Comparison of ENCODE assay signal across 14 mouse cellular contexts in the genomic region with DNA sequence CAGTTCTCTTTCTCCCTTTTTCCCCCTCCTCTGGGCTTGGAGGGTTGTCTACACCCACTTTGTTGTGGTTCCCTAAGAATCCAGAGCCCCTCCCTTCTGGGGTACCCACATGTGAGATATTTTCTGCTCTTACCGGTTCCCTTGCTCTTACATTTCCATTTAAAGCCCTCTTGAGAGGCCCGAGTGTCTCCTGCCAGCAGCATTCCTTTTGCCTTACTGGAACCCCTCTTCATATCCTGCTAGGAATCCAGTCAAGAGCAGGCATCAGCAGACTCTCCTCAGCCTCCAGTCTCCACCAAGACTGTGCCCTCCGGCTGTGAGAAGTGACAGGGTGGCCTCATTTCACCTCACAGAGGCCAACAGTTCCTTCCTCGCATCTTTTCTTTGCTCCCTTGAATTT. TPM values are rescaled to one million over a fixed set of nuclear protein-coding genes. Genes with fewer than 3 reads are reported as not detected.
DNase-seq lines count a peak whose midpoint lies in the region; ATAC-seq and TF ChIP-seq lines count a peak whose summit lies in the region.
"Had no signal": no experiment of that assay in that cellular context is flagged by ENCODE, and none has a peak within 500 bp of the region (broad histone marks: within the 10 kb centered on the region; RNA-seq: fewer than 3 reads in every experiment).

No protein-coding gene starts in this region.

- no peak for ATAC-seq in forebrain, embryonic 15.5 days (replicated peaks)
- ATAC-seq: hindbrain, embryonic 16.5 days; Patski had no signal

- H3K9ac ChIP-seq in forebrain, embryonic 15.5 days (replicated peaks) = no peak overlapping the region

- peak overlapping the region; percentile 94 for H3K27ac ChIP-seq in embryonic fibroblast, embryonic 13.5 days (ENCODE audit: insufficient read depth, low read length)
- H3K27ac ChIP-seq in forebrain, embryonic 15.5 days (replicated peaks) = no peak overlapping the region

- no peak overlapping the region for H3K4me3 ChIP-seq in embryonic fibroblast, embryonic 13.5 days (ENCODE audit: insufficient read depth, low read length)
- no peak overlapping the region for H3K4me3 ChIP-seq in forebrain, embryonic 15.5 days
- H3K4me3 ChIP-seq: megakaryocyte, embryonic 14.5 days had no signal

- DNase-seq in Muller cell, postnatal 12 days (ENCODE audit: inconsistent ontology term) = peak; percentile 48
- DNase-seq in heart, postnatal 10 days = peak; percentile 53 to 67
- DNase-seq in lung, postnatal 14 days = peak; percentile 32
- DNase-seq in urinary bladder, postnatal 36 days (ENCODE audit: low spot score in 2 of 2) = no peak
- no peak for DNase-seq in cerebellum, adult 11 months
- DNase-seq: cerebellum, postnatal 10 days; right cerebral cortex, adult 18-20 months; thymus, adult 18-20 months had no signal

- 74% methylated on average over 4 of the region's 4 CpGs for WGBS in forebrain, embryonic 15.5 days

- H3K4me2 ChIP-seq in forebrain, embryonic 15.5 days (replicated peaks) = no peak overlapping the region

- intact Hi-C loops in heart, postnatal 10 days (cut with DNase I) = no loop called here

- no peaks in the 10 kb centered on the region for H3K9me3 ChIP-seq in forebrain, embryonic 15.5 days
- H3K9me3 ChIP-seq: megakaryocyte, embryonic 14.5 days had no signal

- no peaks in the 10 kb centered on the region for H3K27me3 ChIP-seq in forebrain, embryonic 15.5 days
- H3K27me3 ChIP-seq: CH12.LX, Patski had no signal

- TF ChIP-seq POLR2A in embryonic fibroblast, embryonic 13.5 days (IDR thresholded peaks at IDR 0.05; ENCODE audit: low read depth, low read length) = 0 out of 2 replicates have a peak, but pooled peaks have one; percentile 7

- no peak for TF ChIP-seq CTCF in embryonic fibroblast, embryonic 13.5 days (IDR thresholded peaks at IDR 0.05; ENCODE audit: borderline replicate concordance, insufficient read depth, low read length)

- peaks cover 24% of the 10 kb centered on the region for H3K4me1 ChIP-seq in embryonic fibroblast, embryonic 13.5 days (ENCODE audit: control insufficient read depth, insufficient read depth, low read length)
- H3K4me1 ChIP-seq in forebrain, embryonic 15.5 days = peaks cover 10% of the 10 kb centered on the region

- H3K36me3 ChIP-seq in forebrain, embryonic 15.5 days = no peaks in the 10 kb centered on the region

RNA-seq across cellular contexts. Expression of a gene that starts 24.7 kb away (rescaled TPM):
- polyA plus RNA-seq in embryonic fibroblast, embryonic 13.5 days (2011; ENCODE audit: insufficient read length, low read depth, missing spikeins) = 256 and 360 TPM in 2 replicates
- total RNA-seq in heart, postnatal 10 days (2021) = 10 to 100 TPM; 58.8 TPM
- 10.7 and 11.2 TPM in 2 replicates for polyA plus RNA-seq in forebrain, embryonic 15.5 days (2015; fragmentation: Nextera tagmentation; extraction: Ambion mirVana)

Comparison
In these comparisons a context has a peak if more than half of its experiments do, and no peak if none do; other contexts are left out.
1. DNase-seq: peak in Muller cell, postnatal 12 days (single experiment), heart, postnatal 10 days (2 of 2) and lung, postnatal 14 days (single experiment); none in urinary bladder, postnatal 36 days (0 of 2) and cerebellum, adult 11 months (single experiment).
2. RNA of a gene that starts 24.7 kb away (polyA plus RNA-seq): 256 to 360 TPM in embryonic fibroblast, embryonic 13.5 days; 10.7 to 11.2 TPM in forebrain, embryonic 15.5 days; every median in the first group is over 10 times any median in the second.